Mouse (Mus musculus): ENCODE results near the gene Coro1c. TPM values are rescaled to one million over a fixed set of nuclear protein-coding genes. Genes with fewer than 3 reads are reported as not detected.

Gene Coro1c
- polyA plus RNA-seq, 1 experiment from 2014 or later: 141 TPM

DNA sequence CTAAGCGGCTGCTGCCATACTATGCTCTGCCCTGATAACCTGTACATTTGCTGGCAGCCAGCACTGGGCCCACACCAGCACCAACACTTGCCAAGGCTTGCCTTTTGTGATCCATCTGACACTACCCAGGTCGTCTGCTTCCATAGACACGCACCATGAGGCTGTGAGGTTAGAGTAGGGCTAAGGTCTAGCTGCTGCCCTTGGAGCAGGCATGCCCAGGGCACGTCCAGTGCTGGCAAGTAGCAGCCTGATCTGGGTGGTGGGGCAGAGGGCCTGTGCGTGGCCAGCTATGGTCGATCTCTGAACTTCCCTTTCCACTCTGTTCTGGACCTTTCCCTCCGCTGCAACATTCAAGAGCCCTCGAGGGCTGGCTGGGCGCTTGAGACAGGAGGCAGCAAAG lies 65.7 kb downstream of the Coro1c start:
- H3K9me3 ChIP-seq (replicated peaks): no peaks in the 10 kb centered on the region

DNA sequence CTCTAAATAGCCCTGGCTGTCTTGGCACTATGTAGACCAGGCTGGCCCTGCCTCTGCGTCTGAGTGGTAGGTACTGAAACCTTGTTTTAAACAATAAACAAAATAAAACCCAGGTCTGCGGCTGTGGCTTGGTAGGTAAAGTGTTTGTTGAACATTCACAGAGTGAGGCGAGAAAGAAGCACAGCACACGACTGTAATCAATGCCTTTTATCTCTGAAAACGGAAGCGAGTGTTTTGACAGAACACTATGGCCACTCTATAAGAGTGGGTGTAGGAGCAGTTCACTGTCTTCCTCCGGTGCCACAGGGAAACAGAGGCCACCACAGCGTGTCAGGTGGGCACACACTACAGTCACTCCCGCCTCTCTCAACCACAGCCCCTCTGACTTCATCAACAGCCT lies 66.3 kb downstream of the Coro1c start:
- WGBS: 75% methylated on average over 9 of the region's 9 CpGs
- no peak for ATAC-seq (ENCODE audit: insufficient number of reproducible peaks, low FRiP score)
- H3K4me3 ChIP-seq: no peak overlapping the region
- no peaks in the 10 kb centered on the region for H3K27me3 ChIP-seq (replicated peaks)
- H3K4me2 ChIP-seq: no peak overlapping the region
- no peak overlapping the region for H3K27ac ChIP-seq (ENCODE audit: poor library complexity, severe bottlenecking)
- H3K36me3 ChIP-seq: peaks cover 73% of the 10 kb centered on the region
- peaks cover 10% of the 10 kb centered on the region for H3K4me1 ChIP-seq (replicated peaks)
- H3K9ac ChIP-seq: no peak overlapping the region
- H3K9me3 ChIP-seq (replicated peaks): no peaks in the 10 kb centered on the region

More for the DNA sequence above, 65.7 kb downstream of the Coro1c start:
- Histone ChIP-seq H3K27ac (ENCODE audit: poor library complexity, severe bottlenecking) (no peak overlapping the region), H3K9ac (no peak overlapping the region), H3K4me1 (replicated peaks) (peaks cover 10% of the 10 kb centered on the region), H3K4me3 (no peak overlapping the region), H3K27me3 (replicated peaks) (no peaks in the 10 kb centered on the region), H3K36me3 (peaks cover 79% of the 10 kb centered on the region), H3K4me2 (no peak overlapping the region)
- no peak for ATAC-seq (ENCODE audit: insufficient number of reproducible peaks, low FRiP score)
- WGBS: 92% methylated on average over 9 of the region's 9 CpGs

DNA sequence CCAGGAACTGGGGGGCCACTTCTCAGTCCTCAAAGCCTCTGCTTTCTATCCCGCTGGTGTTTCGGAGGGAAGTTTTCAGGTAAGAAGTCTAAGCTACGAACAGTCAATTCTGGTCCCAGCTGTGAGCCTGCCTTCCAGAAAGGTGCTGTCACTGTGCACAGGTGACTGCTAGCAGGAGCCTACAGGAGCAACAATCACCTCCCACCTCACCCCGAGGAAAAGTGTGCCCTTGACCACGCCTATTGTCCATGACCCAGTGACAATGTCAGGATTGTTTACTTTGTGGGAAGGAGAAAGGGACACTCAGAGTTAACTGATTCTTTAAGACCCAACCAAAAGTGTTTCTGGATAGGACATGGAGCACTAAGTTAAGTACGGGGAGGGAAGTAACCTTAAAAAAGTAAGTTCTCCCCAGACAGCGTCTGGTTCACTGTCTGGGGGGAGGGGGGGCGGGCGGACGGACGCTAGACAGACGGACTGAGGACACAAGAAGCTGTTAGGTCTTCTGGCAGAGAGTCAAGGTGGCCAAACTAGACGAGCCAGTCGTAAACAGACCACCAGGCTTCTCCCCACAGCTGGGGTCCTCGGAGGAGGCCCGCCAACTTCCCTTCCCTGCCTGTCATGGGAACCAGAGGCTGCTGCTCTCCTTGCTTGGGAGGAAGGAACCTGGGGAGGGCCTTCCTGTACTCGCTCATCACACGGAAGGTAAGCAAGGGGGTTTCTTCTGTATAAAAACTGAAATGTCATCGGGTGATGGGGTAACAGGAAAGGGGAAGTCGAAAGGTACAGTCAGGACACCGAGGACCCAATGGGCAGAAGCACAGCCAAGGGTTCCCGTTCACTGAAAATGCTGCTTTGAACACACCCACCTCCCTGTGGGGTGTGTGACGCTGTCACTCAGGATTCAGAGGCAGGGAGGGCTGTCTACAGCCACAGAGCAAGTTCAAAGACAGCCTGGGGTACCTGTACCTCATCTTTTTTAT lies 67.0 kb downstream of the Coro1c start:
- Histone ChIP-seq H3K9ac (no peak overlapping the region), H3K4me2 (no peak overlapping the region), H3K27ac (ENCODE audit: poor library complexity, severe bottlenecking) (no peak overlapping the region), H3K4me3 (no peak overlapping the region), H3K9me3 (replicated peaks) (no peaks in the 10 kb centered on the region), H3K4me1 (replicated peaks) (peaks cover 10% of the 10 kb centered on the region), H3K36me3 (peaks cover 66% of the 10 kb centered on the region), H3K27me3 (replicated peaks) (no peaks in the 10 kb centered on the region)
- 83% methylated on average over 23 of the region's 23 CpGs for WGBS
- ATAC-seq (ENCODE audit: insufficient number of reproducible peaks, low FRiP score): no peak

DNA sequence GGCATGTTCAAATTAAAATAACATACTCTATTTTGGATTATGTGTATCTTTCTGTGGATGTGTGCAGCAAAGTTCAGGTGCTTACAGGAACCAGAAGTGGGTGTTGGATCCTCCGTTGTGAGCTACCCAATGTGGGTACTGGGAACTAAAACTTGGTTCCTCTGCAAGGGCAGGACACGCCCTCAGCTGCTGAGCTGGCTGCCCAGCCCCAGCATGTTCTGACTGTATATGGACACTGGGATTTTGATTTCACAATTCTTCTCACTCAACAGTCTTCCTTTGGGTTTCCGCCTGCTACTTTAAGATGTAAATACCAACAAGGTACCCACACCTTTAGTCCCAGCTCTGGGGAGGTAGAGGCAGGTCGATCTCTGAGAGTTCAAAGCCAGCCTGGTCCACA lies 68.1 kb downstream of the Coro1c start:
- no peaks in the 10 kb centered on the region for H3K27me3 ChIP-seq (replicated peaks)
- H3K4me1 ChIP-seq (replicated peaks): peaks cover 10% of the 10 kb centered on the region
- no peak overlapping the region for H3K4me2 ChIP-seq
- no peak for ATAC-seq (ENCODE audit: insufficient number of reproducible peaks, low FRiP score)
- 89% methylated on average over 4 of the region's 4 CpGs for WGBS
- H3K9me3 ChIP-seq (replicated peaks): no peaks in the 10 kb centered on the region
- no peak overlapping the region for H3K4me3 ChIP-seq
- no peak overlapping the region for H3K9ac ChIP-seq
- peaks cover 55% of the 10 kb centered on the region for H3K36me3 ChIP-seq
- H3K27ac ChIP-seq (ENCODE audit: poor library complexity, severe bottlenecking): no peak overlapping the region

DNA sequence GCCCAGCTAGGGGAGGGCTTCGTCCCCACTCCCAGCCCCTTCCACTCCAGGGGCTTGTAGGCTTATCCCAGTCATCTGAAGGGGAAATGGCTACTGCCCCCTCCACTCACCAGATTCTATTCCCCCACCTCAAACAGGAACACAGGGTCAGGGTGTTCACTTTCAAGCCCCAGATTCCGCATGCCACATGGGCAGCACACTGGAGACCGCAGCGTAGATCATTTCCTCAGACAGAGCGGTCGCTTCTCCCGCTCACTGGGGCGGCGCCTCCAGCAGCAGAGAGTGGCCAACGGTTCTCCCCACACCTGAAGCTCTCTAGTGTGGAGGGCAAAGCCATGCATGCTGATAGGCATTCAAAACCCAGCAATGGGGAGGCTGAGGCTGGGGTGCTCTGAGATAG lies 71.6 kb downstream of the Coro1c start:
- Histone ChIP-seq H3K4me2 (no peak overlapping the region), H3K27ac (ENCODE audit: poor library complexity, severe bottlenecking) (no peak overlapping the region), H3K4me1 (replicated peaks) (peaks cover 5% of the 10 kb centered on the region), H3K4me3 (no peak overlapping the region), H3K9me3 (replicated peaks) (no peaks in the 10 kb centered on the region), H3K27me3 (replicated peaks) (no peaks in the 10 kb centered on the region), H3K36me3 (peaks cover 20% of the 10 kb centered on the region), H3K9ac (no peak overlapping the region)
- no peak for ATAC-seq (ENCODE audit: insufficient number of reproducible peaks, low FRiP score)
- WGBS: 84% methylated on average over 10 of the region's 10 CpGs

DNA sequence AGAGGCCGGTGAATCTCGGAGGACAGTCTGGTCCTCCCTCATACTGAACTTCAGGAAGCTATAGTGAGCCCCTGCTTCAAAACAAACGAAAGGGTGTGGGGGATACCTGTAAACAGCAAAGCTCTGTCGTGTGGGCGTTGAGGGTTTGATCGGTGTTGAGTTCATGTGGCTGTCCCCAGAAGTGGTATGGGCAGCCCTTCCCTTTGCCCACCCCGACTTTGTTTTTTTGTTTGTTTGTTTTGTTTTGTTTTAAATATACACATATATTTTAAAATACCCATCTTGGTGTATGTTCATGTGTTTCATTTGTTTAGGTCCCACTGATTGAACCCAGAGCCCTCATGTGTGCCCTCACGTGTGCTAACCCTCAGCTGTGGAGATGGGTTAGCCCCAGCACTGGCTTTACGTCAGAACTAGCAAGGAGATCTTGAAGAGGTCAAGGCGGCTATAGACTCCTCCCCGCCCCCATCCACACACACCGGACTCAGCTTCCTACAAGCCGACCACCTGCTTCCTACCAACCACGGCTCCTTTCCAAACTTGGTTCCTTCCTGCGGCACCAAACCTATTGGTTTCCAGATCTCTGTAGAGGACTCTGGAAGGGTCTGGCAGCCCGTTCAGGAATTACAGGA lies 75.1 kb downstream of the Coro1c start:
- H3K4me3 ChIP-seq: no peak overlapping the region
- H3K36me3 ChIP-seq: no peaks in the 10 kb centered on the region
- H3K27ac ChIP-seq (ENCODE audit: poor library complexity, severe bottlenecking): no peak overlapping the region
- no peaks in the 10 kb centered on the region for H3K27me3 ChIP-seq (replicated peaks)
- 60% methylated on average over 16 of the region's 16 CpGs for WGBS
- H3K9me3 ChIP-seq (replicated peaks): no peaks in the 10 kb centered on the region
- H3K9ac ChIP-seq: no peak overlapping the region
- peaks cover 6% of the 10 kb centered on the region; the same call in 1 of the 2 replicates for H3K4me1 ChIP-seq (replicated peaks)
- ATAC-seq (ENCODE audit: insufficient number of reproducible peaks, low FRiP score): no peak
- H3K4me2 ChIP-seq: no peak overlapping the region

DNA sequence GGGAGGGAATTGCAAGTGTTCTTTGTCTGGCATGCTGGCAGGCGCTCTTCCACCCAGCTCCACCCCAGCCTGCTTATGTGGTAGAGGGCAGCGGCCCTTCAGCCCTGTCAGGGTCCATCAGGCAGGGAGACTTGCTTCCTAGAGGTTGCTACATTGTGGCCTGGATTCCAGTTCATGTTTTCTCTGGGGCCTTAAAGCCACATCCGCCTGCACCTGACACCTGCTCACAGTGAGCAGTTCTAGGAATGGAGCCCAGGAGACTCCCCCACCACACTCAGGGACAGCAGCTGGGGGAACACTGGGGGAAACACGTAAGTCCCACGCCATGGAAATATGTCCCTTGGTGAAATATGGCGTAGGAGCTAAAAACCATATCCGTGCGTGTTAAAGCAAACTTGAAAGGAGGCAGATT lies 76.1 kb downstream of the Coro1c start, which contains the start of gene Selplg:
Selplg (minus strand) TSS at position 155 of the 412 bp plus-strand sequence.
- peaks cover 6% of the 10 kb centered on the region; the same call in 1 of the 2 replicates for H3K4me1 ChIP-seq (replicated peaks)
- no peak within 1 kb of the TSS for H3K9ac ChIP-seq
- no peaks in the 10 kb centered on the region for H3K36me3 ChIP-seq
- WGBS: 48% methylated on average over 8 of the region's 8 CpGs
- H3K4me2 ChIP-seq: no peak within 1 kb of the TSS
- H3K27me3 ChIP-seq (replicated peaks): no peaks in the 10 kb centered on the region
- no peak within 1 kb of the TSS for H3K4me3 ChIP-seq
- no peak for ATAC-seq (ENCODE audit: insufficient number of reproducible peaks, low FRiP score)
- H3K27ac ChIP-seq (ENCODE audit: poor library complexity, severe bottlenecking): no peak within 1 kb of the TSS
- H3K9me3 ChIP-seq (replicated peaks): no peaks in the 10 kb centered on the region

DNA sequence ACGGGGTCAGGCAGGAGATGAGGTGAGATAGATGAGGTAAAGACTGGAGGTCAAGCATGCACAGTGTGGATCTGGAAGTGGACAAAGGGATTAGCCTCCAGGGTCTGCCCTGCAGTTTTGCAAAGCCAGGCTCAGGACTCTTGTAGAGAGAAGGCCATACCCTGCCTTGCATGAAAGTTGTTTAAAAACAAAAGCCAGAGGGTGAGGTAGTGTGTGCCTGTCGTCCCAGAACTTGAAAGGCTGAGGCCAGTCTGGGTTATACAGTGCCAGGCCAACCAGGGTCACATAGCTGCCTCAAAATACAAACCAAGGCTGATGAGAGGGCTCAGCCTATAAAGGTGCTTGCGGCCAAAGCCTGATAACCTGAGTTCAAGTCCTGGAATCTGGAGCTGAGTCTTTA lies 76.8 kb downstream of the Coro1c start:
- no peak overlapping the region for H3K4me2 ChIP-seq
- WGBS: 73% methylated on average over 3 of the region's 3 CpGs

DNA sequence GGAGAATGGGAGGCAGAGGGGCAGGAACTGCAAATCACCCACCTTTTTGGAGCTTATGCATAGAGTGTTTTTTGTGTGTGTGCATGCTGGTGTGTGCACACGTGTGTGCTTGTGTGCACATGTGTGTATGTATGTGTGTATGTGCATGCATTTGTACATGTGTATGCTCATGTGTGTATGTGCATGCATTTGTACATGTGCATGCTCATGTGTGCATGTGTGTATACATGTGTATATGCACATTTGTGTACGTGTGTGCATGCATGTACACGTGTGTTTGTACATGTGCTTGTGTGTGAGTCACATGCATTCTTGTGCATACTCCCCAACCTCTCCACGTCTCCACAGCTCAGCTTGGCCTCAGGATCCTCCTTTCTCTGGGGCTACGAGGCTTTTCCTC lies 77.8 kb downstream of the Coro1c start:
- H3K27me3 ChIP-seq (replicated peaks): no peaks in the 10 kb centered on the region; the same call in 1 of the 2 replicates
- H3K4me3 ChIP-seq: no peak overlapping the region
- ATAC-seq (ENCODE audit: insufficient number of reproducible peaks, low FRiP score): no peak
- no peaks in the 10 kb centered on the region for H3K36me3 ChIP-seq
- H3K9ac ChIP-seq: no peak overlapping the region
- H3K4me2 ChIP-seq: no peak overlapping the region
- no peak overlapping the region for H3K27ac ChIP-seq (ENCODE audit: poor library complexity, severe bottlenecking)
- 91% methylated on average over 5 of the region's 5 CpGs for WGBS
- peaks cover 6% of the 10 kb centered on the region; the same call in 1 of the 2 replicates for H3K4me1 ChIP-seq (replicated peaks)
- H3K9me3 ChIP-seq (replicated peaks): no peaks in the 10 kb centered on the region

More for the DNA sequence above, 76.8 kb downstream of the Coro1c start:
- H3K27me3 ChIP-seq (replicated peaks): no peaks in the 10 kb centered on the region; the same call in 1 of the 2 replicates
- no peak for ATAC-seq (ENCODE audit: insufficient number of reproducible peaks, low FRiP score)
- H3K9ac ChIP-seq: no peak overlapping the region
- H3K9me3 ChIP-seq (replicated peaks): no peaks in the 10 kb centered on the region
- H3K4me3 ChIP-seq: no peak overlapping the region
- no peaks in the 10 kb centered on the region for H3K36me3 ChIP-seq
- peaks cover 6% of the 10 kb centered on the region; the same call in 1 of the 2 replicates for H3K4me1 ChIP-seq (replicated peaks)
- H3K27ac ChIP-seq (ENCODE audit: poor library complexity, severe bottlenecking): no peak overlapping the region

DNA sequence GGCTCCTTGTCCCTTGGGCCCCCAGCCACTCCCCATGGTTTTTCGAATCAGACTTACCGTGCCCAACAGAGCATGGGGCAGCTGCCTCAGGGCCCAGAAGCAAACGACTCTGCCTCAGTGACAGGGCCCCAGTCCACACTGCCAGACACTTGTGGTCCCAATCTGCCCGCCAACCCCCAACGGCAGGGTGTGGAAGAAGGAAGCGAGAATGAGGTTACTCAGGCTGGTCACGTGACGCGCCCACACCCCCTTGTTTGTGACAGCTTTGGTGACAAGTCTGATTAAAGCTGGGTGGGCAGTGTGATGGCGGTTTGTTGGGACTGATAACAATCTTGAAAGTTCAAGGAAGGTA lies 78.3 kb downstream of the Coro1c start:
- WGBS: 34% methylated on average over 10 of the region's 10 CpGs
- no peaks in the 10 kb centered on the region; the same call in 1 of the 2 replicates for H3K27me3 ChIP-seq (replicated peaks)
- peaks cover 6% of the 10 kb centered on the region; the same call in 1 of the 2 replicates for H3K4me1 ChIP-seq (replicated peaks)
- H3K4me3 ChIP-seq: no peak overlapping the region
- ATAC-seq (ENCODE audit: insufficient number of reproducible peaks, low FRiP score): no peak
- no peaks in the 10 kb centered on the region for H3K9me3 ChIP-seq (replicated peaks)
- no peak overlapping the region for H3K27ac ChIP-seq (ENCODE audit: poor library complexity, severe bottlenecking)
- no peak overlapping the region for H3K4me2 ChIP-seq
- H3K36me3 ChIP-seq: no peaks in the 10 kb centered on the region
- H3K9ac ChIP-seq: no peak overlapping the region

DNA sequence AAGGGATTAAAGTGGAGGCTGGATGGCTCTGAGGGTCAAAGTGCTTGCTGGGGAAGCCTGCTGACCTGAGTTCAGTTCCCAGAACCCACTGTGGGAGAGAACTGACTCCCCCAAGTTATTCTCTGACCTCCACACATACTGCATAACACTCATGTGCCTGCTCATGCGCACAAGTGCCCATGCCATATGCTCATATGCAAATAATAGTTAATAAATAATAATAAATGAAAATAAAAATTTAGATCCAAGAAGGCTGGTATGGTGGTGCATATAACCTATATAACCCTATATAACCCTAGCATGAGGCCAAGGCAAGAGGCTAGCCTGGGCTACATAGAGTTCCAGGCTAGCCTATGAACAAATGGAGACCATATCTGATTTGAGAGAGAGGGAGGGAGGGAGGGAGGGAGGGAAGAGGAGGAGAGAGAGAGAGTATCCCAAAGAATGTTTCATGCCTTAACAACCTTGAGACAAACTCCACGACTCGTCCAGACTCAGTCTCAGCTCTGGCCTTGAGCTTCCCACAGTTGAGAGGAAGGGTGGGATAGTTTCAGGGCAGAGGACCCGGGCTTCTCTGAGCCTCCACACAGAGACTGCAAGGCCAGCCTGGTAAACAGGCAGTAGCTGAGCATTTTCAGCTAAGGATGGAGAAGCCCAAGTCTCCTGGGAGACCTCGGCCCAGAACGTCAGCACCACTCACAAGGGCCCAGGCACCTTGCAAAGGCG lies 78.8 kb downstream of the Coro1c start:
- H3K4me3 ChIP-seq: no peak overlapping the region

More for the DNA sequence above, 78.8 kb downstream of the Coro1c start:
- H3K9me3 ChIP-seq (replicated peaks): no peaks in the 10 kb centered on the region
- H3K27ac ChIP-seq (ENCODE audit: poor library complexity, severe bottlenecking): no peak overlapping the region
- H3K4me1 ChIP-seq (replicated peaks): peaks cover 6% of the 10 kb centered on the region; the same call in 1 of the 2 replicates
- no peak for ATAC-seq (ENCODE audit: insufficient number of reproducible peaks, low FRiP score)
- 75% methylated on average over 7 of the region's 7 CpGs for WGBS
- H3K4me2 ChIP-seq: no peak overlapping the region
- H3K36me3 ChIP-seq: no peaks in the 10 kb centered on the region
- H3K9ac ChIP-seq: no peak overlapping the region
- H3K27me3 ChIP-seq (replicated peaks): no peaks in the 10 kb centered on the region; the same call in 1 of the 2 replicates

Data from heart, embryonic 12.5 days (tissue).